Mouse (Mus musculus) embryonic facial prominence, embryonic 14.5 days (tissue): ENCODE data around the gene Tor1b. TPM values are rescaled to one million over a fixed set of nuclear protein-coding genes. Genes with fewer than 3 reads are reported as not detected.

Experiments
- ATAC-seq: fragments of 200-750 bp; cut with Nextera tagmentation; 2 replicates; pipeline ENCODE4 v1.8.0; 2017; ENCODE audit warnings: low read depth, moderate number of reproducible peaks, moderate TSS enrichment
- DNase-seq: peaks from one replicate; pipeline ENCODE4 v3.0.0-alpha.2; 2015; ENCODE audit warnings: low spot score
- H3K27ac ChIP-seq: fragments of 300-500 bp; sonication (generic); replicated peaks from 2 replicates; pipeline ENCODE4 v1.5.1; 2014; ENCODE audit warnings: low read depth, mild to moderate bottlenecking, low read length, moderate library complexity
- H3K27me3 ChIP-seq: fragments of 300-500 bp; sonication (generic); replicated peaks from 2 replicates; pipeline ENCODE4 v1.6.1; 2014; ENCODE audit warnings: low read length; ENCODE audit not compliant: control insufficient read depth, insufficient read depth
- H3K36me3 ChIP-seq: fragments of 300-500 bp; sonication (generic); 2 replicates; pipeline ENCODE4 v1.6.1; 2014; ENCODE audit warnings: low read length, mixed read lengths; ENCODE audit not compliant: control insufficient read depth, insufficient read depth
- H3K4me1 ChIP-seq: fragments of 300-500 bp; sonication (generic); 2 replicates; pipeline ENCODE4 v1.6.1; 2014; ENCODE audit warnings: antibody characterized with exemption, low read length; ENCODE audit not compliant: control insufficient read depth, insufficient read depth
- H3K4me2 ChIP-seq: fragments of 300-500 bp; sonication (generic); 2 replicates; pipeline ENCODE4 v1.6.1; 2014; ENCODE audit warnings: low read depth, mild to moderate bottlenecking, low read length, moderate library complexity, mixed read lengths
- H3K4me3 ChIP-seq: fragments of 300-500 bp; sonication (generic); 2 replicates; pipeline ENCODE4 v1.5.1; 2014; ENCODE audit warnings: low read depth, mild to moderate bottlenecking, low read length
- H3K9ac ChIP-seq: fragments of 300-500 bp; sonication (generic); 2 replicates; pipeline ENCODE4 v1.6.1; 2014; ENCODE audit warnings: low read depth, mild to moderate bottlenecking, low read length, moderate library complexity, mixed read lengths
- H3K9me3 ChIP-seq: fragments of 300-500 bp; sonication (generic); 2 replicates; pipeline ENCODE4 v1.6.1; 2016; ENCODE audit warnings: low read length; ENCODE audit not compliant: control insufficient read depth
- WGBS: fragments of 180-500 bp; shearing (Covaris S2); extraction: QIAGEN DNeasy Blood & Tissue Kit; methylation state at CpG from one replicate; pipeline ENCODE4 v1.1.7; 2014; 5-methylcytosine and 5-hydroxymethylcytosine counted together
- polyA plus RNA-seq: library from polyadenylated mRNA; unstranded; fragments of >200 nt; fragmentation: Nextera tagmentation; extraction: Ambion mirVana; gene quantifications from 2 replicates; pipeline ENCODE4 v1.2.1, GENCODE M21; 2014

The Tor1b gene
- polyA plus RNA-seq, 1 experiment from 2014 or later, result 41.3 TPM

GRCm38 (mm10) chr2:30959856-30960255 is 7.1 kb downstream of the Tor1b start:
- ATAC-seq, result no peak
- H3K4me3 ChIP-seq, result no peak overlapping the region

GRCm38 (mm10) chr2:30962570-30963254 is 10.0 kb downstream of the Tor1b start:
- H3K27me3 ChIP-seq, result no peaks in the 10 kb centered on the region
- no peaks in the 10 kb centered on the region for H3K9me3 ChIP-seq
- no peak overlapping the region for H3K27ac ChIP-seq
- DNase-seq (no peak), ATAC-seq (no peak)
- H3K4me2 ChIP-seq, result no peak overlapping the region
- 86% methylated on average over 11 of the region's 11 CpGs for WGBS
- H3K4me3 ChIP-seq, result no peak overlapping the region
- peaks cover 10% of the 10 kb centered on the region for H3K4me1 ChIP-seq
- H3K36me3 ChIP-seq, result peaks cover 73% of the 10 kb centered on the region
- H3K9ac ChIP-seq, result no peak overlapping the region

More at GRCm38 (mm10) chr2:30959856-30960255, 7.1 kb downstream of the Tor1b start:
- no peak overlapping the region for H3K27ac ChIP-seq
- DNase-seq, result no peak
- H3K4me2 ChIP-seq, result no peak overlapping the region
- no peaks in the 10 kb centered on the region for H3K27me3 ChIP-seq
- H3K9me3 ChIP-seq, result no peaks in the 10 kb centered on the region
- H3K9ac ChIP-seq, result no peak overlapping the region
- 55% methylated on average over 5 of the region's 5 CpGs for WGBS
- peaks cover 98% of the 10 kb centered on the region for H3K36me3 ChIP-seq
- peaks cover 3% of the 10 kb centered on the region; the same call in 1 of the 2 replicates for H3K4me1 ChIP-seq

GRCm38 (mm10) chr2:30965627-30966026 is 12.9 kb downstream of the Tor1b start:
- H3K4me3 ChIP-seq, result peak overlapping the region; percentile 96; the same call in 1 of the 2 replicates
- DNase-seq (no peak), ATAC-seq (no peak)
- H3K27me3 ChIP-seq, result no peaks in the 10 kb centered on the region
- H3K4me1 ChIP-seq, result peaks cover 10% of the 10 kb centered on the region
- H3K9ac ChIP-seq, result no peak overlapping the region
- no peak overlapping the region for H3K4me2 ChIP-seq
- no peaks in the 10 kb centered on the region for H3K9me3 ChIP-seq
- WGBS, result 90% methylated on average over 8 of the region's 8 CpGs
- H3K27ac ChIP-seq, result no peak overlapping the region
- peaks cover 45% of the 10 kb centered on the region for H3K36me3 ChIP-seq

- Histone ChIP-seq H3K36me3 (peaks cover 33% of the 10 kb centered on the region), H3K27me3 (no peaks in the 10 kb centered on the region), H3K4me3 (peak overlapping the region; percentile 96), H3K4me2 (peak overlapping the region; percentile 91), H3K4me1 (peaks cover 10% of the 10 kb centered on the region), H3K27ac (no peak overlapping the region), H3K9ac (peak overlapping the region; percentile 92), H3K9me3 (no peaks in the 10 kb centered on the region)
- DNase-seq (no peak), ATAC-seq (0 out of 2 replicates have a peak, but pooled peaks have one; percentile 1)
- WGBS, result 16% methylated on average over 16 of the region's 16 CpGs
Measured at GRCm38 (mm10) chr2:30966826-30967225, 14.1 kb downstream of the Tor1b start.

- Histone ChIP-seq H3K9me3 (no peaks in the 10 kb centered on the region), H3K4me2 (peak within 1 kb of the TSS; percentile 91), H3K4me3 (peak within 1 kb of the TSS; percentile 96), H3K36me3 (peaks cover 29% of the 10 kb centered on the region), H3K9ac (peak within 1 kb of the TSS; percentile 92), H3K27ac (peak within 1 kb of the TSS; percentile 67), H3K4me1 (peaks cover 10% of the 10 kb centered on the region), H3K27me3 (no peaks in the 10 kb centered on the region)
- DNase-seq (peak; percentile 95), ATAC-seq (peak; percentile 96)
- 3% methylated on average over 30 of the region's 59 CpGs for WGBS
Measured at GRCm38 (mm10) chr2:30967352-30968327, 14.9 kb downstream of the Tor1b start, which contains the start of gene Tor1a. Tor1a (minus strand) TSS chr2:30967933.

GRCm38 (mm10) chr2:30981790-30982513 is 29.2 kb downstream of the Tor1b start, which contains the start of the genes BC005624 and Usp20:
BC005624 (minus strand) TSS chr2:30982201.
Usp20 (plus strand) TSS chr2:30982279.
- DNase-seq (peak; percentile 100), ATAC-seq (peak; percentile 98)
- peaks cover 33% of the 10 kb centered on the region for H3K36me3 ChIP-seq
- H3K27ac ChIP-seq, result peak within 1 kb of the TSS; percentile 44; the same call in 1 of the 2 replicates
- H3K4me1 ChIP-seq, result peaks cover 8% of the 10 kb centered on the region
- H3K27me3 ChIP-seq, result no peaks in the 10 kb centered on the region
- peak within 1 kb of the TSS; percentile 68 for H3K9ac ChIP-seq
- peak within 1 kb of the TSS; percentile 74 for H3K4me3 ChIP-seq
- no peaks in the 10 kb centered on the region for H3K9me3 ChIP-seq
- WGBS, result 0% methylated on average over 59 of the region's 66 CpGs
- H3K4me2 ChIP-seq, result peak within 1 kb of the TSS; percentile 82

GRCm38 (mm10) chr2:30983024-30983423 is 30.3 kb downstream of the Tor1b start:
- Histone ChIP-seq H3K4me1 (peaks cover 8% of the 10 kb centered on the region), H3K27ac (peak overlapping the region; percentile 8; the same call in 1 of the 2 replicates), H3K4me2 (peak overlapping the region; percentile 82), H3K9me3 (no peaks in the 10 kb centered on the region), H3K4me3 (peak overlapping the region; percentile 74), H3K9ac (peak overlapping the region; percentile 68; the same call in 1 of the 2 replicates), H3K27me3 (no peaks in the 10 kb centered on the region), H3K36me3 (peaks cover 22% of the 10 kb centered on the region)
- WGBS, result 38% methylated on average over 7 of the region's 7 CpGs
- peak; percentile 70 for DNase-seq
- no peak for ATAC-seq
